Mouse (Mus musculus): ENCODE measurements around the gene B3galt4. TPM values are rescaled to one million over a fixed set of nuclear protein-coding genes. Genes with fewer than 3 reads are reported as not detected.
A peak's percentile ranks its signal among the peaks of the same experiment; 100 is the strongest.

B3galt4 gene
- polyA plus RNA-seq, 1 experiment from 2014 or later = 7.0 TPM

GRCm38 (mm10) chr17:33965082-33965845 is 14.0 kb upstream of the B3galt4 start:
- Histone ChIP-seq H3K9me3 (no peaks in the 10 kb centered on the region), H3K4me1 (no peaks in the 10 kb centered on the region), H3K36me3 (peaks cover 59% of the 10 kb centered on the region), H3K27ac (no peak overlapping the region), H3K4me2 (no peak overlapping the region), H3K9ac (no peak overlapping the region), H3K27me3 (no peaks in the 10 kb centered on the region), H3K4me3 (no peak overlapping the region)
- ATAC-seq (ENCODE audit: insufficient number of reproducible peaks, insufficient read depth, low FRiP score, low TSS enrichment, low read depth) = no peak
- 88% methylated on average over 16 of the region's 17 CpGs for WGBS

DNA sequence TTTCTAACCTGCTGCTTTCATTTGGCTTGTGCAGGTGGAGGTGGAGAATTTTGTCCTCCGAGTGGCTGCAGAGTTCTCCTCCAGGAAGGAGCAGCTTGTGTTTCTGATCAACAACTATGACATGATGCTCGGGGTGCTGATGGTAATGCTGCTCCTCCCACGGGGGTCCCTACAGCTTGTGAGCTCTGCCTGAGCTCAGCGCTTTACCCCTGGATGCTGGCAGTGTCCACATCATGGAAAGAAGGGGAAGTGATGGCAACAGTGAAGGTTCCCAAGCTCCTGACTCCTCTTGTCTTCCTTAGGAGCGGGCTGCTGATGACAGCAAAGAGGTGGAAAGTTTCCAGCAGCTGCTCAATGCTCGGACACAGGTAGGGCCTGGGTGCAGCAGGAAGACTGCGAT is 11.6 kb upstream of the B3galt4 start:
- H3K36me3 ChIP-seq = peaks cover 82% of the 10 kb centered on the region
- no peak for ATAC-seq (ENCODE audit: insufficient number of reproducible peaks, insufficient read depth, low FRiP score, low TSS enrichment, low read depth)
- H3K4me3 ChIP-seq = no peak overlapping the region

GRCm38 (mm10) chr17:33959948-33960347 is 8.7 kb upstream of the B3galt4 start:
- 93% methylated on average over 15 of the region's 15 CpGs for WGBS
- Histone ChIP-seq H3K9me3 (no peaks in the 10 kb centered on the region), H3K27me3 (no peaks in the 10 kb centered on the region), H3K36me3 (peaks cover 65% of the 10 kb centered on the region), H3K4me2 (no peak overlapping the region), H3K9ac (no peak overlapping the region), H3K27ac (no peak overlapping the region), H3K4me1 (peaks cover 13% of the 10 kb centered on the region), H3K4me3 (no peak overlapping the region)
- ATAC-seq (ENCODE audit: insufficient number of reproducible peaks, insufficient read depth, low FRiP score, low TSS enrichment, low read depth) = no peak

More for the DNA sequence above, 11.6 kb upstream of the B3galt4 start:
- Histone ChIP-seq H3K9me3 (no peaks in the 10 kb centered on the region), H3K27me3 (no peaks in the 10 kb centered on the region), H3K27ac (no peak overlapping the region), H3K4me1 (no peaks in the 10 kb centered on the region), H3K4me2 (no peak overlapping the region), H3K9ac (no peak overlapping the region)
- 89% methylated on average over 7 of the region's 7 CpGs for WGBS

DNA sequence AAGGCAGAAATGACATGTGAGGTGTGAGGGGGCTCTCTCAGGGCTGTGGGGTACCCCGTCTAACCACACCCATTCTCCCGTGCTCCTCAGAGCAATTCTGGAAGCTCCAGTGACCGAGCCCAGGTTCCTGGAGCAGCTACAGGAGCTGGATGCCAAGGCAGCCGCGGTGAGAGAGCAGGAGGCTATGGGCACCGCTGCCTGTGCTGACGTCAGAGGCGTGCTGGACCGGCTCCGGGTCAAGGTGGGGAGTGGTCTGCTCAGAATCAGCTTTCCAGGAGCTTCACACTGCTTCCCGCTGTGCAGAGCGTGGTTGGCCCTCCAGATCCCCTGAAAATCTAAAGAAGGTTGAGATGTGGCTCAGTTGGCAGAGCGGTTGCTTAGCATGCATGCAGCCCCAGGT is 7.8 kb upstream of the B3galt4 start:
- no peak for ATAC-seq (ENCODE audit: insufficient number of reproducible peaks, insufficient read depth, low FRiP score, low TSS enrichment, low read depth)
- Histone ChIP-seq H3K4me3 (no peak overlapping the region), H3K27me3 (no peaks in the 10 kb centered on the region), H3K4me2 (no peak overlapping the region), H3K9ac (no peak overlapping the region), H3K36me3 (peaks cover 66% of the 10 kb centered on the region), H3K4me1 (peaks cover 19% of the 10 kb centered on the region), H3K27ac (no peak overlapping the region), H3K9me3 (no peaks in the 10 kb centered on the region)
- WGBS = 95% methylated on average over 13 of the region's 13 CpGs

DNA sequence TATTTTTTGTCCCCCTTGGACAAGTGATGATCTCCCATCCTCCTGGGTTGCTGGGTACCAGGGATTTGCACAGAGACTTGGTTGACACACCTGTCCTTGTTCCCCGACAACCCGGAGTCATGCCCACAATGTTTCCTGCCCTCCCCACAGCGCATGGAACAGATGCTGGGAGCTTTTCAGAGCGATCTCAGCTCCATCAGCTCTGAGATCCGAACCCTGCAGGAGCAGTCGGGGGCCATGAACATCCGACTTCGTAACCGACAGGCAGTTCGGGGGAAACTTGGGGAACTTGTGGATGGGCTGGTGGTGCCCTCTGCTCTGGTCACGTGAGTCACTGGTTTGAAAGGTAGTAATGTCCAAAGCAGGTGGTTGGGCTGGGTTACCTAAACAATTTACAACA is 7.2 kb upstream of the B3galt4 start:
- WGBS = 94% methylated on average over 11 of the region's 11 CpGs
- no peak for ATAC-seq (ENCODE audit: insufficient number of reproducible peaks, insufficient read depth, low FRiP score, low TSS enrichment, low read depth)
- Histone ChIP-seq H3K27ac (no peak overlapping the region), H3K4me2 (no peak overlapping the region), H3K27me3 (no peaks in the 10 kb centered on the region), H3K36me3 (peaks cover 66% of the 10 kb centered on the region), H3K9me3 (no peaks in the 10 kb centered on the region), H3K4me3 (no peak overlapping the region), H3K4me1 (peaks cover 25% of the 10 kb centered on the region), H3K9ac (no peak overlapping the region)

GRCm38 (mm10) chr17:33957493-33957892 is 6.2 kb upstream of the B3galt4 start:
- Histone ChIP-seq H3K36me3 (peaks cover 66% of the 10 kb centered on the region), H3K4me1 (peaks cover 35% of the 10 kb centered on the region), H3K27me3 (no peaks in the 10 kb centered on the region), H3K4me3 (no peak overlapping the region), H3K4me2 (no peak overlapping the region), H3K27ac (no peak overlapping the region), H3K9me3 (no peaks in the 10 kb centered on the region), H3K9ac (peak overlapping the region; percentile 44; the same call in 1 of the 2 replicates)
- 57% methylated on average over 6 of the region's 6 CpGs for WGBS
- no peak for ATAC-seq (ENCODE audit: insufficient number of reproducible peaks, insufficient read depth, low FRiP score, low TSS enrichment, low read depth)

DNA sequence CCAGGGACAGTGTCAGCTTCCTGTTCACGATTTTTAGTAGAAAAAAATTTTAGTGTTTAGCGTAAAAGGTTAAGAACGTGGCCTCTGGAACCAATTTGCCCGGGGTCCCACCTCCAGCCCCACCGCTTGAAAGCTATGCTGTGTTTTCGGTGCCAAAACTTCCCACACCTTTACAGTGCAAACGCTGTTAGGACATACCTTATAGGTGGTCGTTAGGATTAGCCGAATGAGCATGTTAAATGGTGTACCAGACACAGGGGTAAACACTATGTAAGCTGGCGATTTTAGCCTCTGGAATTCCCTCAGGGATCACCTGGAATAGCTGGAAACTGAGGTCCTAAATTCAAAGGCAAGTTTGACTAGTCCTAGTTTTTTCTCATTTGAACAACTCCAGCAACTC is 5.0 kb upstream of the B3galt4 start:
- ATAC-seq (ENCODE audit: insufficient number of reproducible peaks, insufficient read depth, low FRiP score, low TSS enrichment, low read depth) = no peak
- peak overlapping the region; percentile 79 for H3K4me2 ChIP-seq
- H3K27me3 ChIP-seq = no peaks in the 10 kb centered on the region
- H3K27ac ChIP-seq = peak overlapping the region; percentile 89
- peak overlapping the region; percentile 98 for H3K9ac ChIP-seq
- H3K4me1 ChIP-seq = peaks cover 46% of the 10 kb centered on the region
- H3K9me3 ChIP-seq = no peaks in the 10 kb centered on the region
- H3K4me3 ChIP-seq = peak overlapping the region; percentile 81
- H3K36me3 ChIP-seq = peaks cover 62% of the 10 kb centered on the region
- WGBS = 7% methylated on average over 10 of the region's 10 CpGs

DNA sequence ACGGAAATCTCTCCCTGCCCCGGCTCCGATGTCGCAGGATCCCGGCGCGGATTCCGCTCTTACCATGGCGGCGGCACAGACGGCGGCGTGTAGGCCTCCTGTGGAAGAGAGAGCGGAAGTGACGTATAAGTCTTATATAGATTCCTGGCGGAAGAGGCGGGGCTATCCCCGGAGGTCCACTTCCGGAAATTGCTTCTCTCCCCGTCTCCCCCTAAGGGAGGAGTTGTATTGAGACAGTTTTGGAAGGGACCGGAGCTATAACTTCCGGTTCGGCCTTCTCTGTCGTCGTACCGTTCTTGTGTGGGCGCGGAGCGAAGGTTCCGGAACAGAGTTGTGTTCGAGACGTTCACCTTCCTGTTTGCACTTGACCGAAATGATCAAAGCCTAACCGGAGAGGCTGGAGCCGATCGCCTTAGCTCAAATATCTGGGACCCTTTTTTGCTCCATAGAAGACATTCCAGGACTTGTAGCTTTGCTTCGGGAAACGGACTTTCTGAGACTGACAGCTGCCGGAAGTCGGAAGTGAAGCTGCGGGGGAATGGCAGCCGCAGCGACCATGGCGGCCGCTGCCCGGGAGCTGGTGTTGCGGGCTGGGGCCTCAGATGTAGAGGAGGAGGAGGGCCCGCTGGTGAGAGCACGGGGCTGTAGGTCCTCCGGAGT is 4.4 kb upstream of the B3galt4 start, which contains the start of the genes Vps52 and Rps18:
Gene Vps52, plus strand, starts transcription at position 258 of the 660 bp plus-strand sequence.
Gene Rps18, minus strand, starts transcription at position 447 of the 660 bp plus-strand sequence.
- Histone ChIP-seq H3K27ac (peak within 1 kb of the TSS; percentile 93), H3K4me2 (peak within 1 kb of the TSS; percentile 98), H3K9me3 (no peaks in the 10 kb centered on the region), H3K36me3 (peaks cover 56% of the 10 kb centered on the region), H3K9ac (peak within 1 kb of the TSS; percentile 98), H3K27me3 (no peaks in the 10 kb centered on the region), H3K4me3 (peak within 1 kb of the TSS; percentile 81), H3K4me1 (peaks cover 52% of the 10 kb centered on the region)
- ATAC-seq (ENCODE audit: insufficient number of reproducible peaks, insufficient read depth, low FRiP score, low TSS enrichment, low read depth) = peak; percentile 76
- WGBS = under 1% methylated on average over 50 of the region's 50 CpGs

GRCm38 (mm10) chr17:33954646-33955554 is 3.6 kb upstream of the B3galt4 start:
- Histone ChIP-seq H3K9me3 (no peaks in the 10 kb centered on the region), H3K4me3 (peak overlapping the region; percentile 81), H3K4me2 (peak overlapping the region; percentile 98), H3K27ac (peak overlapping the region; percentile 93), H3K27me3 (no peaks in the 10 kb centered on the region), H3K9ac (peak overlapping the region; percentile 98), H3K36me3 (peaks cover 51% of the 10 kb centered on the region), H3K4me1 (peaks cover 60% of the 10 kb centered on the region)
- peak; percentile 2; the same call in 1 of the 2 replicates for ATAC-seq (ENCODE audit: insufficient number of reproducible peaks, insufficient read depth, low FRiP score, low TSS enrichment, low read depth)
- under 1% methylated on average over 33 of the region's 33 CpGs for WGBS

DNA sequence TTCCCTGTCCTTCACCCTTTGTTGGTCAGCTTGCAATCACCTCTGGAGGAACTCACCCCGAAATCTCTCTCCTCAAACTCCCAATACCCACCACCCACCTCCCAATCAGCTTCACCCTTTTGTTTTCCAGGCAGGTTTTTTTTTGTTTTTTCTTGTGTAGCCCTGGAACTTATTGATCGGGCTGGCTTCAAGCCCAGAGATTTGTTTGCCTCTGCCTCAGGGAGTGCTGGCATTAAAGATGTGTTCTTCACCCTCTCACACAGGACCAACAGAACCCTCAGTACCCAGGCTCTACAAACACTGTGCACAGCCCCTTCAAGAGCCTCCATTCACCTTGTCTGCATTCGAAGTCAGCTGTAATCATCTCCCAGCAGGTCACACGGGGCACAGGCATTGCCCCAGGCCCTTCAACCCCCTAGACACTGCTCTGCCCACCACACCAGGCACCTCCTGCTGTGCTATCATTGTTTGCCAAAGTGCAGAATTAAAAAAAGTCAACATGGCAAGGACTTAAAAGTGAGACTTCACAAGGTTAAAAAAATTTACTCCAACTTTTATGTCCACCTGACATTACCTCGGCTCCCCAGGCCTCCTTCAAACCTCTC is 2.8 kb upstream of the B3galt4 start:
- peak overlapping the region; percentile 98 for H3K9ac ChIP-seq
- H3K27me3 ChIP-seq = no peaks in the 10 kb centered on the region
- peaks cover 51% of the 10 kb centered on the region for H3K36me3 ChIP-seq
- H3K9me3 ChIP-seq = no peaks in the 10 kb centered on the region
- H3K4me2 ChIP-seq = peak overlapping the region; percentile 98
- peak overlapping the region; percentile 81 for H3K4me3 ChIP-seq
- WGBS = 33% methylated on average over 5 of the region's 5 CpGs
- no peak for ATAC-seq (ENCODE audit: insufficient number of reproducible peaks, insufficient read depth, low FRiP score, low TSS enrichment, low read depth)
- peaks cover 67% of the 10 kb centered on the region for H3K4me1 ChIP-seq
- H3K27ac ChIP-seq = peak overlapping the region; percentile 93

GRCm38 (mm10) chr17:33953310-33953709 is 2.0 kb upstream of the B3galt4 start:
- peaks cover 67% of the 10 kb centered on the region for H3K4me1 ChIP-seq
- WGBS = 88% methylated on average over 3 of the region's 3 CpGs
- 0 out of 2 replicates have a peak overlapping the region, but pooled peaks have one; percentile 5 for H3K27ac ChIP-seq
- ATAC-seq (ENCODE audit: insufficient number of reproducible peaks, insufficient read depth, low FRiP score, low TSS enrichment, low read depth) = no peak
- no peaks in the 10 kb centered on the region for H3K27me3 ChIP-seq
- peak overlapping the region; percentile 98 for H3K4me2 ChIP-seq
- H3K36me3 ChIP-seq = peaks cover 51% of the 10 kb centered on the region
- H3K4me3 ChIP-seq = peak overlapping the region; percentile 81; the same call in 1 of the 2 replicates
- H3K9ac ChIP-seq = peak overlapping the region; percentile 98
- no peaks in the 10 kb centered on the region for H3K9me3 ChIP-seq

Data from embryonic facial prominence, embryonic 13.5 days (tissue).